Mouse (Mus musculus) kidney, postnatal 36 days (tissue): ENCODE data around the gene Atrnl1.
"Not testable (repeated sequence)": the region's sequence is repeated elsewhere in the genome, so short reads cannot be mapped to it uniquely, and the experiment has no call there.

Experiments
- DNase-seq, 2 experiments: peaks; one replicate each; pipeline ENCODE4 v3.0.0; 2021 to 2022; ENCODE audit warnings: mixed read lengths in 2 of 2

The Atrnl1 gene

DNA sequence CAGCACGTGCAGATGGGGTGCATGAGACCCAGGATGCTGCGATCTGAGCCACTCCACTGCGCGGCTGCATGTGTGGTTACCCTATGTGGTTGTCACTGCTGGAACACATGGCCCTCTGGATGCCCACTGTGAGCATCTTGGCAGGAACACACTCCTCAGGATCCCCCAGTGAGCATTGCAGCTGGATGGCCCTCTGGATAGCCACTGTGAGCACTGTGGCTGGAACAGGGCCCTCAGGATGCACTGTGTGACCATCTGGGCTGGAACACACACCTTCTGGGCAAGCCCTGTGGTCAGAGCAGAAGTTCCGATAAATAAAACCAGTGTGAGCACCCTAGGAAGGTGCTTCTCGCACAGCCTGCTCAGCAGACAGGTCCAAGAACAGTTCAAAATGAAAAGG is 364.4 kb downstream of the Atrnl1 start:
- no peak for DNase-seq

DNA sequence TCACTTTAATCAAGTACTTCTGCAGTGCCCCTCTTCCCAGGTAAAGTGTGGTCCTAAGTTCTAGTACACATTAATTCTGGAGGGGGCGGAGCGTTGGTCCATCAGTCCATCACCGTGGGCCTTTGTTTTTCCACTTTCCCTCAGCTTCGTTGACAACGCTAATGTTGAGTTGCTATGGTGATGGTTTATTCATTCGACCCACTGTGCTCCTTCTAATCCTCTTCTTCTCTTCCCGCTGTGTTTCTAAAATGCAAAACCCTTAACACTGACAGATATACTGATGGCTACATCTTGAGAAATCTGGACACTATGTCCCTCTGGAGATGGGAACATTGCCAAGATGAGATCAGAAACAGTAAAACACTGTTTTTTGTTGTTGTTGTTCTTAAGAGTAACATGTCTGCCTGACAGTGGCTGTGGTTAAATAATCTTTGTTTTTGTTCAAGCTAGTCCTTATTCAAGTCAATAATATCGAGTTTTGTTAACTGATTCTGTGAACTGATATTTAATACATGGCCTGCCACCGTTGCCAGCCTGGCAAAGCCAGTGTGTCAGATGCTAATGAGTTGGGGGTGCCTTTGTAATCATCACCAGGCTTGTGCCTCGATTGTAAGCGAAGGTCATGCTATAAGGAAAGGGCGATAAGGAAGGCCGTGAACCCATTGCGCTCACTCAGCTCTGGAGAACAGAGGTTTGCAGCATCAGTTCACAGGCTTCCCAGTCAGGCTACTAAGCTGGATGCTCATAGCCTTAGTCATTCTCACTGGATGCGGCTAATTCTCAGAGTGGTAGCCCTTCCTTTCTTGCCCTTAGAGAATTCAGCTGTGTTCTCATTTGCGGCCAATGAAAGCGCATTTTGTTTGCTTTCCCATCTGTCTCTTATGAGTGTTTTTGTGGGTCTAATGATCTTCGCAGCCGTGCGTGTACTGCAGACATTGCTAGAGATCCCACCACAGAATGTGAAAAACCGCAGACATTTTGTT is 375.4 kb downstream of the Atrnl1 start:
- no peak for DNase-seq

DNA sequence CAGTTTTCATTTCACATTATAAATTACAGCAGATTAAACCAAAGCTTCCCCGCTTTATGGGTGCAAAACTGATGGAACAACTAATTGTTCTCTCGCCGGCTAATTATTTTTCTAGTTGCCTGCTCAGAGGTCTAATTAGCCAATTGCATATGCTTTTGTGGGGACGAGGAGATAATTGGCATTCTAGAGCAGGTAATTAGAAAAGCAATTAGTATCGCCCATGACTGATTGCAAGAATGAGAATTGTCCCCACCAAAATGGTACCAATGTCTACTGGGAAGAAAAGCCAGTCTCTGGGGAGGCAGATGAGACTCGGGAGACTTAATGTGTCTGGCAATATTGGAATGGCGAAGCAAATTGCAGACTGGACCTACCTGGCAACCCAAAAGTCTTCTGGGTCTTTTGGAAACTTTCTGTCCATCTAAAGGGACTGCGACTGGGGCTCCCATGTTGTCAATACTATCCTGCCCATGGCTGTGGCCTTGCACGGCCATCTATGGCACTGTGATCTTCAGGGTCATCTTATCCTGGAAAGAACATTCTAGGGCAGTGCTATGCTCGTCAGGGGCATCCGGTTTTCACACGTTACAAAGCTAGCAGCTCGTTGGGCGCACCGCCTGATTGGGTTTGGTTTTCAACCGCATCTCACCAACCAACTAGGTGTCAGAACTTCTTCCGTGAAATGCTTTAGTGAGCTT is 377.0 kb downstream of the Atrnl1 start:
- DNase-seq, result no peak

DNA sequence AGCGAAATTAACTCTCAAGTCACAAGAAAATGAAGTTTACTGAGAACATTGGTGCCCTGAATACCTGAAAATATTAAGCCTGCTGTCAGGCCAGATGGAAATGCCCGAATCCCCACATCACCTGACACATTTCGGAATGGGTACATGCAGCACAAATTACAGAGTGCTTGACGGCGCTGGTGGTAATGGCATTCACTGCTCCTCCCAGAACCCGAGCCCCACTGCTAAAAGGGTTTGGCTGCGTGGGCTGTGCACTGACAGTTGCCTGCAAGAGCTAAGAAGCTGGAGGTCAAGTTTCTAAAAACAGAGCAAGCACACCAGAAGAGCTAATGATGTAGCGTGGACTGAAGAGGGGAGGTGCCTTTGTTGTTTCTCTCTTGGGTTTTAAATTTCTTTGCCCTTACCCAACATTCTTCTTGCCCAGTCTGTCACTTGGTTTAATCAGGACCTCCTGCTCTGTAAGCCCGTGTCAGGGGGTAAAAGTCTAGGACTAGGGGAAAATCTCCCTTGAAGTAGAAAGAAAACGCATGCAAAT is 377.8 kb downstream of the Atrnl1 start:
- no peak for DNase-seq

DNA sequence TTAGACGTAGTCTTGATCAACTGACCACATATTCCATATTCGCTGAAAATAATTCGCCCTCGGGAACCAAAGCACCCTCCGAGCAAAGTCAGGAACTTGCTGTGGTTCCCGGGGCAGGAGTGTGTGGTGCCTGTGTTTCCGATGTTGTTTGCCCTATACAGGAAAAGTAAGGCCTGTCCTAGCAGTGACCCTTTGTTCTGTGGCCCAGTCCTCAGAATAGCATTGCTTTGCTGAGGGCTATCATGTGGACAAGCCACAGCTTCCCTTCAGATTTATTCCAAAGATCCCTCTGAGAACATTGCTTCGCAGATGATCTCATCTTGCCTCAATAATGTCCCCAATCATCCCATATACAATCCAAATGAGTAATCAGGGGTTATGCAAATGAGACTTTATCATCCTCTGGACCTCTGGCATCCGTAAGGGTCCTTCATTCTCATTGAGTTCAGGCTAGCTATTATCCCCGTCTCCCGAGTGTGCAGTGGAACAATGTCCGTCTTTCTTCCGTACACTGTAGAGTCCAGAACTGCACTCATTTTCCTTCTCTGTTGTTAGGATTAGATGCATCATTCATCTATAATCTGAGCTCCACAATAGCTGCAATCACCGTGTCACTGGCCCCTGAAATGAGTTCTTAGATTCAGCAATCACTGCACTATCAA is 380.4 kb downstream of the Atrnl1 start:
- DNase-seq, result no peak

DNA sequence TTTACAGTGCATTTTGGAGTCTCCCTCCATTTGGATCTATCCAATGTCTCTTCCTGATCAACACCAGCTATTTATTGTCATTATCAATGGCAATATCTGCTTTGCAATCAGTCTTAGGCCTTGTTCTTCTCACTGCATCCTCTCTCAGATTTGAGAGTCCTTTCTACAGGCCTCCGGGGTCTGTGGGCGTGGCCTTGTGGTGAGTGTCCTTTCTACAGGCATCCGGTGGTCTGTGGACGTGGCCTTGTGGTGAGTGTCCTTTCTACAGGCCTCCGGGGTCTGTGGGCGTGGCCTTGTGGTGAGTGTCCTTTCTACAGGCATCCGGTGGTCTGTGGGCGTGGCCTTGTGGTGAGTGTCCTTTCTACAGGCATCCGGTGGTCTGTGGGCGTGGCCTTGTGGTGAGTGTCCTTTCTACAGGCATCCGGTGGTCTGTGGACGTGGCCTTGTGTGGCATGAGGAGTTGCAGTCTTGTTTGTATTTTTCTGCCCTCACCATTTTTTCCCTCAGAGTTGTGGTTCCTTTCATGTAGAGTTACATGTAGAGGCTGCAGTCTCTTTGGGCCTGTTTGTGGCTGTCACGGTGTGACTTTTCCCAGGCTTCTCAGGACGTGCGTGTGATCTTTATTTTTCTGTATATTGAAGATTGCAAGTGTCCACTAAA is 383.5 kb downstream of the Atrnl1 start:
- not testable (repeated sequence) for DNase-seq

DNA sequence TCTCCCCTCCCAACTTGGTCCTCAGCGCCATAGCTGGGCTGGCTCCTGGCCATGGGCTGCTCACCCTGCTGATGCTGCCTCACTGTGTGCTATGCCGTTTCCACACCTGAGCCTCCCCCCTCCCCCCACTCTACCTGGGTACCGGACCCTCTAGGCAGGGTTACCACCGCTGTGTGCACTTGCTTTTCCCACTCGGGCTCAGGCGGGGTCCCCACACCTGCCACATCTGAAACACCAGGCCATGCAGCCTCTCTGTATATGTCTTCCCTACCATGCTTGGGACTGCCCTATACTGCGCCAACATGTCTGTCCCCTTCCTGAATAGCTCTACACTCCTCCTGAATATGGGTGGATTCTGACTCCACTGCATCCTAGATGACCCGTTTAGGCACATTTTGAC is 384.2 kb downstream of the Atrnl1 start:
- no peak for DNase-seq

DNA sequence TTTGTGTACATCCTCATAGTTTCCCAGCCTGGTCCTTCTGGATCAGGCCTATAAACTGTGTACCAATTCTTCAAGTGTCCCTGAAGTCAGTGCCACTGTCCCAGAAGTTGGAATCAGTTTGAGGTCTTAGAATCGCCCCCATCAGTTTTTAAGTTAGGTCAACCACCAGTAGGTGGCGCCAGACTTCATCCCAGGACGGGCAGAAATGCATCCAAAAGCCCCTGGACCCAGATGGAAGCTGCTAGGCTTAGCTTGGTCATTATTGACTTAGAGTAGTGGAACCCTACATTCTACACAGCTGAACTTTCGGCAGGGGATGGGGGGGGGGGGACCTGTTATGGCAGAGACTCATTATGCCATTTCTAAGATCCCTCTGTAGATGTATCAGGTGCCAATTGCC is 387.1 kb downstream of the Atrnl1 start:
- DNase-seq, result peak in 1 of 2 experiments; percentile 64

DNA sequence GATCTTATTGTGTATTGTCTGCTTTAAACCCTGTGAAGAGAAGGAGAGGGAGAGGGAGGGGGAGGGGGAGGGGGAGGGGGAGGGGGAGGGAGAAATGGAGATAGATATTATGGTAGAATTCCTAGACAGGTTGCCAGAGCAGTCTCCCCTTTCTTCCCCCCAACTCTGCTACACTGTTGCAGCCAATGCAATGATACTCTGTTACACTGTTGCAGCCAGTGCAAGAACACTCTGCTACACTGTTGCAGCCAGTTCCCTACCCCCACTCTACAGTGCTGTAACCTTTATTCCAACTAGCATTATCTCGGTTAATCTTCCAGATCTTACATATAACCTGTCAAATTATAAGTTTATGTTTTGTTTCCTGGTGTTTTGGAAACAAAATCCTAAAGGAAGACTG is 400.8 kb downstream of the Atrnl1 start:
- DNase-seq, result no peak

DNA sequence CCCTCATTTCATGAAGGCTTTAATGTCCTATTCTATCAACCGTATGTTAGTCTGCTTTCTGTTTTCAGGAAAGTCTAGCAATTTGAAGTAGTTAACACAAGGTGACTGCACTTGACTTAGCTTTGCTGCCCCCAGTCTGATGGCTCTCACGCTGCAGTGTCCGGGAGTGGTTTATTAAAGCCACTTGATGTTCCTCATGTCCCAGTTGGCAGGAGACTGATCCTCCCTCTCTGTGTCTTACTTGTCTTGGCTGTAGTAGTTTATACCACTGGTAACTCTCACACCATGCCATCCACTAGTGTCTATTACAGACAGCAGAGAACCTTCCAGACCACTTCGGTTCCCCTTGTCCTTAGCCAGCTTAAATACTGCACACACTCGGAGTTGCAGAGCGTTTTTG is 404.9 kb downstream of the Atrnl1 start:
- no peak for DNase-seq

DNA sequence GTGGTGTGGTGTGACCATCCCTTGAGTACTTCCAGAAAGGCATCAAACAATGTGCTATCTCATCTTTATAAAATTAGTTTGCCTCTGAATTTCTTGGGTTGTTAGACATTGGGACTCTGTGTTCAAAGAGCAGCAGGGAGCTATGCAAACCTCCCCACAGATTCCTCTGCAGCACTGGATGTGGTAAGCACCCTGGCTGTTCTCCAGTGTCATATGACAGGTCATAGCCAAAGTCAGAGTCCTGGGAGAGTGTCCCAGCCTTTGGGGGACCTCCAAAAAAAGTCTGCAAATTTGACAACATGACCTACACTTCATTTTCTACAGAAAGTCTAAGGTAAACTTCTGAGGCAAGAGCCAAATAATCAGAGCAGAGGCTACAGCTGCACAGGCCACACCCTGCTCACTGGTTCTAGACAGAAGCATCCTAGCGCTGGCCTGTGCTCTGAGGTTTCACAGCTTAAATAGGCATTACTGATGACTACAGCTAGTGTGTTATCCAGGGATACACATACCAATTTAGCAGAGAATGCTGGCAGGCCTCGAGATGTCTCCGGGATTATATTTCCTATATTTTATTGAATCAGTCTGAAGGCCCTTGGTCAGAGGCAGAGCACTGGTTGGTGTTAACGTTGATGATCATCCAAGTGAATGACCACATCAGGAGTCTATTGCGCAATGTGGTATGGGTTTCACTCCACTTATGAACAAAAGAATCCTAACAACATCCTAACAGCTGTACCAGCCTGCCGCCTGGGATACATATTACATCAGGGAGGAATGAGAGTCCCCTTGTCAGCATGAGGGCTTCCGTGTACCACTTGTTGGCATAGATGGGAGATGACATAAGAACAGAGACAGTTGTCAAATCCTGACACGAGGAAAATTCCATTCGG is 406.0 kb downstream of the Atrnl1 start:
- peak; percentile 39 to 46 for DNase-seq

DNA sequence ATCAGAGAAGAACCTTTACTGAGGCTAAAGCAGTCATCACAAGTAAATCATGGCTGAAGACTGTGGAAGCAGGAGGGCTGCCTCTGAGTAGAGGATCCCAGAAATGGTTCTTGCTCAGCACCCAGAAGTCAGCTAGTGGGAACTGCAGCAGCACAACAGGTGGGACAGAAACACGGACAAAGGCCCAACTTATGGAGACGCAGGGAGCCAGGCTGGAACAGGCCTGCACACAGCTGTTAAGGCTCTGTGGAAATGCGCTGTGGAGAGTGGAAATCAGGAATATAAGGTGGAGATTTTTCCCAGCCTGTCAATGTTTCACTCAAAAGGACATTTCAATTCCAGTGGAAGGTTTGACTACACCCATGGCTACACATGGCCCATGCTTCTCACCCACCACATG is 406.6 kb downstream of the Atrnl1 start:
- DNase-seq, result no peak

DNA sequence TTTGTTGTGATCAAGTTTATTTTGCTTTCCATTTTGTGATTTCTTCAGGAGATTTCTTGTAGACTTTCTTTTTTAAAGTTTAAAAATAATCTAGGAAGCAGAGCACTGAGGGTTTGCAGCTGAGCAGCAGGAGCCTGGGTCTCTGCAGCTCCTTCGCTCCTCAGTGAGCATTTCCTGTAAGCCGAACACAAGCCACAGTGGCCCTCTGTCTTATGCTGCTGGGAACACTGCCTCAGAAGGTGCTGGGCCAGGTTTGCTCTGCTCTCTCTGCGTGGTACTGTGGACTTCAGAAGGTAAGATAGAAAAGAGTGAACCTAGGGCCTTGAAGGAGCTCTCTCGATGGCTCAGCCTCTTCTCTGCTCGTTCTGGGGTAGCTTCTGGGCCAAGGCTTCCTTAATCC is 407.9 kb downstream of the Atrnl1 start:
- DNase-seq, result no peak

DNA sequence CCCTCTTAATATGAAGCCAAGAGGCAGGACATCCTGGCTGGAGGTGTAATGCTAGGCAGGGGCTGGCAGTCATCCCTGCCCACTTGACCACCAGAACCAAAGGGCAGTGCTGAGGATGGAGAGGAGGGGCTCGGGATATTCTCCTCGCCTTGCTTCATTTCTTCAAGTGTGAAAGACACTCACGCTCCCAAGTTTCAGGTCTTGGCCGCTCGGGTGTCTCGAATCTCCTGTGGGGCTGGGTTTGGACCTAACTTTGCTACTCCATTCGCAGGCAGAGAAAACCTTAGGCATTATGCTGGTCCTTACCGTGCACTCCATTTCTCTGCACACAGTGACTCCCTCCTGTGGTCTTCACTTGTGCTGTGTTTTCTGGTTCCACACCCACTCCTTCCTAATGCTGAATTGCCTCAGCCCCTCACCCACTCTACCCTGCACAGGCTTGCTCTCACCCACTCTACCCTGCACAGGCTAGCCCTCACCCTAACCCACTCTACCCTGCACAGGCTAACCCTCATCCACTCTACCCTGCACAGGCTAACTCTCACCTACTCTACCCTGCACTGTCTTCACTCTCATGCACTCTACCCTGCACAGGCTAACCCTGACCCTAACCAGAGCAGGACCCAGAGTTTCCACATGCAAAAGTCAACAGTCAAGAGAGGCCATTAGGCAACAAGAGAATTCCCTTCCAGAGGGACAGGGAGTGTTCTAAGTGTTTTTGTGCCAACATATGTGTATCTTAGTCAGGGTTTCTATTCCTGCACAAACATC is 410.9 kb downstream of the Atrnl1 start:
- no peak for DNase-seq

DNA sequence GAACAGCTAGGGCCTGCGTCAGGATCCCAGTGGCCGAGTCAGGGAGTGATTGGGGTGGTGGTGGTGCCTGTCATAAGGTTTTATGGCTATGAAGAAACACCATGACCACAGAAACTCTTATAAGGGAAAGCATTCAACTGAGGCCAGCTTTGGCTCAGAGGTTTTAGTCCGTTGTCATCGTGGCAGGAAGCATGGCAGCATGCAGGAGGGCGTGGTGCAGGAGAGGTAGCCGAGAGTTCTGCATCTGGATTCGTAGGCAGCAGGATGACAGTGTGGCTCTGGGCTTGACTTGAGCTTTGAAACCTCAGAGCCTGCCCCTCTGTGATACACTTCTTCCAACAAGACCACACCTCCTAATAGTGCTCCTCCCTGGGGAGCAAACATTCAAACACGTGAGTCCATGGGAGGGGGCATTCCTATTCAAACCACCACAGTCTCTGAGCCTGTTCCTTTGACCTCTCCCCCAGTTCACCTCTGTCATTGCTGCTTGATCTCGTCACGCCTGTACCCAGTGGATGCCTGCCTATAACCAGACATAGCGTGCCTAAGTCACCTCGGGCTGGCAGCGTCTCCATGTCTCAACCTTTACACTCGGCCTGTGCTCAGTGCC is 412.5 kb downstream of the Atrnl1 start:
- DNase-seq, result no peak

DNA sequence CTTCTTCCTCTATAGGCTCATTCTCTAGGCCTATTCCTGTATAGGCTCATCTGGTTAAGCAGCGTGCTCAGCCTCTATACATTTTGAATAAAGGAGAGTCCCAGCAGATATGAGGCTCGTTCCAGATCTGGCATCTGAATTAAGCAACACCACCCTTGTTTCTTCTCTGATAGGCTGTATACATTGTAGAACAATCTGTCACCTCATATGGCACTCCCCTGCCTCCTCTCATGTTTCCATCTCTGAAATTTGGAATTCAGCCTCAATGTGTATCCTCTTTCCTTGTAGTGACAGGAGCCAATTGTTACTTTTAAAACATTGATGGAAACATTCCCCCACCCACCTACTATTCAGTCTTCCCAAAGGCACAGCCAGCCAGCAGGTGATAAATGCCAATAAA is 414.2 kb downstream of the Atrnl1 start:
- DNase-seq, result no peak

DNA sequence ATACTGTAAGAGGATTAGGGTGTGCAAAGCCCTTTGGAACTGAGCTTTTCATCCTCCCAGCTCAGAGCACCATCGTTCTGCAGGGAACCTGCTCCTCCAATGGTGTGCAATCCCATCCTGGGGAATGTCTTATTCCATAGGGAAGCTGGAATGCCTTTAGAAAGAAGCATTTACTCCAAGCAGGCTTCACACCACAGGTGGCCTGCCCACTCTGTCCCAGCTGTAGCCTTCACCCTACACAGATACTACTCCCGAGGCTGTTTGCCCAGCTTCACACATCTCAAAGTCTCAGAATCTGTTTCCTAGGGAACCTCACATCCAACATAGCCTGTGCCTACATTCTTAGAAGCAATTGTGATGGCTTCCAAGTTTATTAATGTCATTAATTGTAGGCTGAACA is 418.8 kb downstream of the Atrnl1 start:
- DNase-seq, result no peak

DNA sequence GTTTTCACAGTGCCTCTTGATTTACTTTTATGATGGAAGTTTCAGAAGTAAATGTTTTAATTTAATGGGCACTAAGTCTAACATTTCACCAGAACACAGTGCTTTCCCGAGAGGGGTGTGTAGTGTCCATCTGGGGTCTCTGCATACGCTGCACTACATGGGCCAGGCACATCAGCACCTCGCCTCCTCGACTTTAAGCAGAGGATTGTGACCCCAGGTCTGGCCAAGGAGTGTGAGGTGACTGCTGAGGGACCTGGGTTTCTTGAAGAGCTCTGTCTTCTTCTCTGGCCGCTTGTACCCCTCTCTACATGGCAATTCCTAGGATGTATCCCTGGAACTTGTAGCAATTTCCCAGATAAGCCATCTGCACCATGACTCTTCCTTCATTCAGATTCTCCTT is 422.4 kb downstream of the Atrnl1 start:
- no peak for DNase-seq

DNA sequence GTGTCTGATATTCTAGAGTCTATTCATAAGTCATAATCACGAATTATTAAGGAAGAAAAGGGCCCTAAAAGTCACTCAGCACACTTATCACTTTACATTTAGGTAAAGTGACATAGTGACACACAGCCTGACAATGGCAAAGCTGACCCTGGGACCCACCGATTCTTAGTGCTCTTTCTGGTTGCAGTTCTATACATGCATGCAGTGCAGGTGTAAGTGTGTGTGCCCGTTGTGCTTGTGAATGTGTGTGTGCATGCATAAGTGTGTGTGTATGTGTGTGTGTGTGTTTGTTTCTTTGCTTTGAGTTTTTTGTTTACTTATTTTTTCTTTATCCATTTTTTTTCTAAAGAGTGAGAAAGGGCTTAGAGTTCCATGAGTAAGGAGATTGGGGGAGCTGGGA is 425.3 kb downstream of the Atrnl1 start:
- DNase-seq, result no peak

DNA sequence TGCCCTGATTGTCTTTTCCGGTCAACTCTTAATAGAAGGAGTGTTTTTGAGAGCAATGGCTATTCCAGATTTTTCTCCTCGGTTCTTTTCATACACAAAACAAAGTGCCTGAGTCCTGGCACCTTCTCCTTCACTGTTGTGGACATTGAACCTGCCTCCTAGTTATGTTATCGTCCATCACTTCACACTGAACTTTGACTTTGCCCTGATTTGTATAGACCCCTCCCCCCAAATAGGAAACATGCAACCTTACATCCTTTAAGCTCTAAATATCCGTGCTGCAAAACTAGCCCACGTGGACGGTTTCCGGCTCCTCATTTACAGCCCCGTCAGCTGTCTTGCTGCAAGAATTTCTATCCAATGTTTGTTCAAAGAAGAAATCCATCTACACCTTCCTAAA is 432.3 kb downstream of the Atrnl1 start:
- no peak for DNase-seq
